Mouse (Mus musculus): ENCODE data around the gene Olfr976. TPM values are rescaled to one million over a fixed set of nuclear protein-coding genes. Genes with fewer than 3 reads are reported as not detected.
"Not testable (repeated sequence)": the region's sequence is repeated elsewhere in the genome, so short reads cannot be mapped to it uniquely, and the experiment has no call there.

Gene Olfr976
- not detected in 2 replicates for polyA plus RNA-seq (2016; fragmentation: Nextera tagmentation; extraction: Ambion mirVana)

GRCm38 (mm10) chr9:39961033-39961432, at the start of gene Olfr976:
Gene Olfr976, minus strand, starts transcription at chr9:39961133.
- H3K4me3 ChIP-seq; H3K27ac ChIP-seq; H3K36me3 ChIP-seq; H3K4me1 ChIP-seq (replicated peaks); DNase-seq (ENCODE audit: low spot score); H3K9me3 ChIP-seq; H3K27me3 ChIP-seq (ENCODE audit: insufficient read depth, poor library complexity, severe bottlenecking): not testable (repeated sequence)
- whole genome bisulfite sequencing, result 89% methylated on average over 8 of the region's 9 CpGs

- DNase-seq (ENCODE audit: low spot score), result no peak
- H3K27me3 ChIP-seq (ENCODE audit: insufficient read depth, poor library complexity, severe bottlenecking), result no peaks in the 10 kb centered on the region
- H3K4me1 ChIP-seq (replicated peaks), result no peaks in the 10 kb centered on the region
- whole genome bisulfite sequencing, result 94% methylated on average over 1 of the region's 1 CpGs
- no peaks in the 10 kb centered on the region for H3K36me3 ChIP-seq
- no peak within 1 kb of the TSS for H3K4me3 ChIP-seq
- H3K27ac ChIP-seq, result no peak within 1 kb of the TSS
- H3K9me3 ChIP-seq, result no peaks in the 10 kb centered on the region
Observed at GRCm38 (mm10) chr9:40009482-40009881, 48.5 kb upstream of the Olfr976 start, which contains the start of gene Olfr980. Gene Olfr980, minus strand, starts transcription at chr9:40009582.

- no peaks in the 10 kb centered on the region for H3K27me3 ChIP-seq (ENCODE audit: insufficient read depth, poor library complexity, severe bottlenecking)
- H3K4me3 ChIP-seq, result no peak within 1 kb of the TSS
- H3K9me3 ChIP-seq, result no peaks in the 10 kb centered on the region
- no peaks in the 10 kb centered on the region for H3K36me3 ChIP-seq
- no peak for DNase-seq (ENCODE audit: low spot score)
- H3K27ac ChIP-seq, result no peak within 1 kb of the TSS
- H3K4me1 ChIP-seq (replicated peaks), result no peaks in the 10 kb centered on the region
- WGBS, result 95% methylated on average over 1 of the region's 1 CpGs
Observed at GRCm38 (mm10) chr9:40003365-40003764, 42.4 kb upstream of the Olfr976 start, which contains the start of gene Olfr979. Gene Olfr979, minus strand, starts transcription at chr9:40003465.

GRCm38 (mm10) chr9:39991813-39992212, 30.9 kb upstream of the Olfr976 start, which contains the start of gene Olfr978:
Gene Olfr978, plus strand, starts transcription at chr9:39992113.
- no peak within 1 kb of the TSS for H3K4me3 ChIP-seq
- no peaks in the 10 kb centered on the region for H3K4me1 ChIP-seq (replicated peaks)
- 87% methylated on average over 2 of the region's 2 CpGs for WGBS
- DNase-seq (ENCODE audit: low spot score), result no peak
- H3K36me3 ChIP-seq, result no peaks in the 10 kb centered on the region
- no peak within 1 kb of the TSS for H3K27ac ChIP-seq
- H3K9me3 ChIP-seq, result no peaks in the 10 kb centered on the region
- H3K27me3 ChIP-seq (ENCODE audit: insufficient read depth, poor library complexity, severe bottlenecking), result no peaks in the 10 kb centered on the region

- H3K9me3 ChIP-seq; H3K27me3 ChIP-seq (ENCODE audit: insufficient read depth, poor library complexity, severe bottlenecking); DNase-seq (ENCODE audit: low spot score); H3K4me3 ChIP-seq; H3K36me3 ChIP-seq; H3K4me1 ChIP-seq (replicated peaks); H3K27ac ChIP-seq: not testable (repeated sequence)
- 83% methylated on average over 1 of the region's 1 CpGs for WGBS
Observed at GRCm38 (mm10) chr9:39976581-39977145, 15.7 kb upstream of the Olfr976 start.

- WGBS, result 61% methylated on average over 1 of the region's 1 CpGs
- Histone ChIP-seq H3K4me3 (no peak within 1 kb of the TSS), H3K36me3 (no peaks in the 10 kb centered on the region), H3K9me3 (no peaks in the 10 kb centered on the region), H3K4me1 (replicated peaks) (no peaks in the 10 kb centered on the region), H3K27ac (no peak within 1 kb of the TSS), H3K27me3 (ENCODE audit: insufficient read depth, poor library complexity, severe bottlenecking) (no peaks in the 10 kb centered on the region)
- no peak for DNase-seq (ENCODE audit: low spot score)
Observed at GRCm38 (mm10) chr9:39951946-39952345, 9.0 kb downstream of the Olfr976 start, which contains the start of gene Olfr975. Gene Olfr975, minus strand, starts transcription at chr9:39952046.

GRCm38 (mm10) chr9:39937201-39937600, 23.7 kb downstream of the Olfr976 start, which contains the start of gene Olfr974:
Gene Olfr974, plus strand, starts transcription at chr9:39937501.
- H3K27ac ChIP-seq, result no peak within 1 kb of the TSS
- 95% methylated on average over 1 of the region's 1 CpGs for WGBS
- H3K4me1 ChIP-seq (replicated peaks), result no peaks in the 10 kb centered on the region
- DNase-seq (ENCODE audit: low spot score), result no peak
- H3K27me3 ChIP-seq (ENCODE audit: insufficient read depth, poor library complexity, severe bottlenecking), result no peaks in the 10 kb centered on the region
- H3K36me3 ChIP-seq, result no peaks in the 10 kb centered on the region
- no peaks in the 10 kb centered on the region for H3K9me3 ChIP-seq
- no peak within 1 kb of the TSS for H3K4me3 ChIP-seq

- not testable (repeated sequence) for H3K36me3 ChIP-seq; H3K27me3 ChIP-seq (ENCODE audit: insufficient read depth, poor library complexity, severe bottlenecking); H3K4me1 ChIP-seq (replicated peaks); DNase-seq (ENCODE audit: low spot score); H3K9me3 ChIP-seq; H3K4me3 ChIP-seq; H3K27ac ChIP-seq
- 64% methylated on average over 1 of the region's 1 CpGs for WGBS
Observed at GRCm38 (mm10) chr9:39928837-39929236, 32.1 kb downstream of the Olfr976 start.

GRCm38 (mm10) chr9:39927975-39928836, 32.7 kb downstream of the Olfr976 start:
- DNase-seq (ENCODE audit: low spot score); H3K36me3 ChIP-seq; H3K4me3 ChIP-seq; H3K27me3 ChIP-seq (ENCODE audit: insufficient read depth, poor library complexity, severe bottlenecking); H3K4me1 ChIP-seq (replicated peaks); H3K9me3 ChIP-seq; H3K27ac ChIP-seq: not testable (repeated sequence)
- no CpG with 5 or more reads among the region's 4 CpGs for WGBS

- H3K4me1 ChIP-seq (replicated peaks), result no peaks in the 10 kb centered on the region
- H3K27ac ChIP-seq, result no peak overlapping the region
- no peaks in the 10 kb centered on the region for H3K27me3 ChIP-seq (ENCODE audit: insufficient read depth, poor library complexity, severe bottlenecking)
- H3K36me3 ChIP-seq, result no peaks in the 10 kb centered on the region
- H3K4me3 ChIP-seq, result no peak overlapping the region
- H3K9me3 ChIP-seq, result no peaks in the 10 kb centered on the region
- 91% methylated on average over 3 of the region's 3 CpGs for WGBS
- no peak for DNase-seq (ENCODE audit: low spot score)
Observed at GRCm38 (mm10) chr9:39909939-39910338, 51.0 kb downstream of the Olfr976 start.

GRCm38 (mm10) chr9:39907036-39907435, 53.9 kb downstream of the Olfr976 start, which contains the start of gene Olfr229:
Gene Olfr229, plus strand, starts transcription at chr9:39907336.
- no peak within 1 kb of the TSS for H3K4me3 ChIP-seq
- H3K4me1 ChIP-seq (replicated peaks), result no peaks in the 10 kb centered on the region
- no peak within 1 kb of the TSS for H3K27ac ChIP-seq
- DNase-seq (ENCODE audit: low spot score), result no peak
- H3K36me3 ChIP-seq, result no peaks in the 10 kb centered on the region
- 79% methylated on average over 2 of the region's 2 CpGs for WGBS
- no peaks in the 10 kb centered on the region for H3K27me3 ChIP-seq (ENCODE audit: insufficient read depth, poor library complexity, severe bottlenecking)
- H3K9me3 ChIP-seq, result no peaks in the 10 kb centered on the region

GRCm38 (mm10) chr9:39905106-39905505, 55.8 kb downstream of the Olfr976 start:
- 83% methylated on average over 6 of the region's 6 CpGs for WGBS
- Histone ChIP-seq H3K4me3 (no peak overlapping the region), H3K4me1 (replicated peaks) (no peaks in the 10 kb centered on the region), H3K27me3 (ENCODE audit: insufficient read depth, poor library complexity, severe bottlenecking) (no peaks in the 10 kb centered on the region), H3K9me3 (no peaks in the 10 kb centered on the region), H3K36me3 (no peaks in the 10 kb centered on the region), H3K27ac (no peak overlapping the region)
- DNase-seq (ENCODE audit: low spot score), result no peak

All from hindbrain, embryonic 10.5 days (tissue).